29 mouse cellular contexts compared by ENCODE assay signal in genomic region chr2:173528493-173528892, GRCm38 (mm10). TPM values are rescaled to one million over a fixed set of nuclear protein-coding genes. Genes with fewer than 3 reads are reported as not detected.
DNase-seq lines count a peak whose midpoint lies in the region; ATAC-seq lines count a peak whose summit lies in the region.
"Had no signal": no experiment of that assay in that cellular context is flagged by ENCODE, and none has a peak within 500 bp of the region (broad histone marks: within the 10 kb centered on the region; RNA-seq: fewer than 3 reads in every experiment).

No protein-coding gene starts in this region.

- no peak overlapping the region for H3K9ac ChIP-seq in forebrain, embryonic 11.5 days (ENCODE audit: low read length)
- H3K9ac ChIP-seq: embryonic facial prominence, embryonic 13.5 days; embryonic facial prominence, embryonic 15.5 days; forebrain, embryonic 13.5 days; forebrain, embryonic 15.5 days; forebrain, postnatal 0 days had no signal

- H3K9me3 ChIP-seq in forebrain, embryonic 11.5 days (ENCODE audit: control insufficient read depth, low read length), result no peaks in the 10 kb centered on the region
- H3K9me3 ChIP-seq: embryonic facial prominence, embryonic 13.5 days; embryonic facial prominence, embryonic 15.5 days; forebrain, embryonic 10.5 days; forebrain, embryonic 13.5 days; forebrain, embryonic 15.5 days had no signal

- no peaks in the 10 kb centered on the region for H3K36me3 ChIP-seq in splenic B cell, adult 2 months (ENCODE audit: control insufficient read depth, insufficient read depth, low read length, poor library complexity, severe bottlenecking)
- no peaks in the 10 kb centered on the region for H3K36me3 ChIP-seq in forebrain, embryonic 11.5 days (ENCODE audit: control insufficient read depth, insufficient read depth, low read length)
- H3K36me3 ChIP-seq: embryonic facial prominence, embryonic 13.5 days; embryonic facial prominence, embryonic 15.5 days; forebrain, embryonic 10.5 days; forebrain, embryonic 15.5 days; G1E had no signal

- ATAC-seq in common myeloid progenitor, adult 5-6 weeks (replicated peaks; ENCODE audit: low read depth, poor library complexity, severe bottlenecking), result peak; percentile 72
- peak; percentile 85 for ATAC-seq in megakaryocyte, adult 5-6 weeks (ENCODE audit: poor library complexity, severe bottlenecking)
- ATAC-seq in forebrain, embryonic 11.5 days (replicated peaks; ENCODE audit: low FRiP score), result no peak
- ATAC-seq: activated CD4-positive, CD25-positive, alpha-beta regulatory T cell, adult 4 months; CD4-positive, CD25-positive, alpha-beta regulatory T cell, adult 4 months; forebrain, embryonic 13.5 days; forebrain, embryonic 15.5 days; forebrain, postnatal 0 days; Patski had no signal

- H3K27me3 ChIP-seq in splenic B cell, adult 2 months (ENCODE audit: control insufficient read depth, insufficient read depth, low read length, poor library complexity, severe bottlenecking), result no peaks in the 10 kb centered on the region
- no peaks in the 10 kb centered on the region for H3K27me3 ChIP-seq in forebrain, embryonic 11.5 days (ENCODE audit: control insufficient read depth, insufficient read depth, low read length)
- H3K27me3 ChIP-seq: embryonic facial prominence, embryonic 13.5 days; embryonic facial prominence, embryonic 15.5 days; forebrain, embryonic 13.5 days; forebrain, embryonic 15.5 days had no signal

- DNase-seq in splenic B cell, adult 2 months (ENCODE audit: low read depth, low spot score), result peak; percentile 20
- no peak for DNase-seq in retina, postnatal 1 day
- no peak for DNase-seq in cerebellum, adult 9-10 months
- no peak for DNase-seq in forebrain, embryonic 11.5 days (ENCODE audit: low spot score)
- DNase-seq: adrenal gland, adult 8-10 months; adrenal gland, postnatal 14 days; adrenal gland, postnatal 36 days; B cell, adult 2 months; cerebellum, adult 11-12 months; cerebellum, adult 2 months; cerebellum, adult 9-11 months; cerebellum, postnatal 25 days; embryo, embryonic 11 days; forebrain, postnatal 0 days had no signal

- 78% methylated on average over 3 of the region's 3 CpGs for WGBS in forebrain, embryonic 11.5 days

- no peak overlapping the region for H3K4me2 ChIP-seq in forebrain, embryonic 11.5 days (ENCODE audit: low read depth, low read length, severe bottlenecking)
- H3K4me2 ChIP-seq: embryonic facial prominence, embryonic 13.5 days; embryonic facial prominence, embryonic 15.5 days; forebrain, embryonic 13.5 days; forebrain, embryonic 15.5 days had no signal

- no peaks in the 10 kb centered on the region for H3K4me1 ChIP-seq in forebrain, embryonic 11.5 days (replicated peaks; ENCODE audit: control insufficient read depth, insufficient read depth, low read length)
- H3K4me1 ChIP-seq: forebrain, embryonic 10.5 days; forebrain, embryonic 13.5 days; forebrain, embryonic 15.5 days had no signal

- H3K4me3 ChIP-seq in forebrain, embryonic 11.5 days (ENCODE audit: low read depth, low read length), result no peak overlapping the region
- H3K4me3 ChIP-seq: embryonic facial prominence, embryonic 13.5 days; embryonic facial prominence, embryonic 15.5 days; erythroblast, embryonic 14.5 days; forebrain, embryonic 10.5 days; forebrain, embryonic 13.5 days; forebrain, embryonic 15.5 days had no signal

- no peak overlapping the region for H3K27ac ChIP-seq in forebrain, embryonic 11.5 days (ENCODE audit: low read depth, low read length)
- H3K27ac ChIP-seq: embryonic facial prominence, embryonic 13.5 days; embryonic facial prominence, embryonic 15.5 days; forebrain, embryonic 10.5 days; forebrain, embryonic 13.5 days; forebrain, embryonic 15.5 days had no signal

RNA-seq across cellular contexts. Expression of gene 1700021F07Rik, which starts 6.1 kb away (rescaled TPM):
- not detected in 2 replicates for total RNA-seq in common myeloid progenitor, adult 5-6 weeks (2017)
- total RNA-seq in megakaryocyte, adult 5-6 weeks (2015), result 0.40 TPM in 1 of 2 replicates, not detected in the other
- total RNA-seq in megakaryocyte, adult 5-6 weeks (2017), result not detected in 2 replicates
- not detected in 2 replicates for polyA plus RNA-seq in forebrain, embryonic 11.5 days (2014; fragmentation: Nextera tagmentation; extraction: Ambion mirVana)
- total RNA-seq: adrenal gland, adult 18-20 months; adrenal gland, adult 8-10 months; adrenal gland, postnatal 14 days; adrenal gland, postnatal 36 days; CH12.LX; forebrain, postnatal 0 days; G1E had no signal
- polyA plus RNA-seq: activated CD4-positive, CD25-positive, alpha-beta regulatory T cell, adult 4 months; CD4-positive, CD25-positive, alpha-beta regulatory T cell, adult 4 months; cerebellum, adult 2 months; embryonic facial prominence, embryonic 11.5 days; embryonic facial prominence, embryonic 13.5 days; embryonic facial prominence, embryonic 15.5 days; erythroblast, embryonic 14.5 days; forebrain, embryonic 10.5 days; forebrain, embryonic 13.5 days; forebrain, embryonic 15.5 days; forebrain, postnatal 0 days; G1E; Patski had no signal

RNA-seq across cellular contexts. Expression of gene Ankrd60, which starts 49.7 kb away (rescaled TPM):
- not detected in 2 replicates for total RNA-seq in common myeloid progenitor, adult 5-6 weeks (2017)
- not detected in 2 replicates for total RNA-seq in megakaryocyte, adult 5-6 weeks (2015)
- not detected in 2 replicates for total RNA-seq in megakaryocyte, adult 5-6 weeks (2017)
- not detected in 2 replicates for polyA plus RNA-seq in forebrain, embryonic 11.5 days (2014; fragmentation: Nextera tagmentation; extraction: Ambion mirVana)
- total RNA-seq: adrenal gland, adult 18-20 months; adrenal gland, adult 8-10 months; adrenal gland, postnatal 14 days; adrenal gland, postnatal 36 days; CH12.LX; forebrain, postnatal 0 days; G1E had no signal
- polyA plus RNA-seq: activated CD4-positive, CD25-positive, alpha-beta regulatory T cell, adult 4 months; cerebellum, adult 2 months; embryonic facial prominence, embryonic 11.5 days; embryonic facial prominence, embryonic 13.5 days; embryonic facial prominence, embryonic 15.5 days; erythroblast, embryonic 14.5 days; forebrain, embryonic 10.5 days; forebrain, embryonic 13.5 days; forebrain, embryonic 15.5 days; forebrain, postnatal 0 days; G1E; Patski had no signal
